Mouse (Mus musculus) heart, embryonic 16.5 days (tissue): ENCODE data around the gene Zfp101. TPM values are rescaled to one million over a fixed set of nuclear protein-coding genes. Genes with fewer than 3 reads are reported as not detected.

ENCODE experiments used
- ATAC-seq: fragments of 200-750 bp; cut with Nextera tagmentation; replicated peaks from 2 replicates; pipeline ENCODE4 v1.8.0; 2017; ENCODE audit warnings: moderate number of reproducible peaks; ENCODE audit not compliant: insufficient read depth, low FRiP score; ENCODE audit errors: extremely low read depth
- H3K27ac ChIP-seq: fragments of 300-500 bp; sonication (generic); 2 replicates; pipeline ENCODE4 v1.5.1; 2014; ENCODE audit warnings: mild to moderate bottlenecking, low read length, control low read depth, moderate library complexity
- H3K27me3 ChIP-seq: fragments of 300-500 bp; sonication (generic); 2 replicates; pipeline ENCODE4 v1.6.1; 2014; ENCODE audit warnings: low read length, mixed read lengths; ENCODE audit not compliant: control insufficient read depth, insufficient read depth
- H3K36me3 ChIP-seq: fragments of 300-500 bp; sonication (generic); 2 replicates; pipeline ENCODE4 v1.6.1; 2014; ENCODE audit not compliant: control insufficient read depth, insufficient read depth
- H3K4me1 ChIP-seq: fragments of 300-500 bp; sonication (generic); 2 replicates; pipeline ENCODE4 v1.6.1; 2014; ENCODE audit warnings: low read length, mixed read lengths; ENCODE audit not compliant: control insufficient read depth, insufficient read depth
- H3K4me2 ChIP-seq: fragments of 300-500 bp; sonication (generic); 2 replicates; pipeline ENCODE4 v1.6.1; 2014; ENCODE audit warnings: low read depth, mild to moderate bottlenecking, control low read depth, low read length
- H3K4me3 ChIP-seq: fragments of 300-500 bp; sonication (generic); 2 replicates; pipeline ENCODE4 v1.5.1; 2014; ENCODE audit warnings: mild to moderate bottlenecking, control low read depth, low read length
- H3K9ac ChIP-seq: fragments of 300-500 bp; sonication (generic); 2 replicates; pipeline ENCODE4 v1.6.1; 2014; ENCODE audit warnings: low read length, control low read depth
- H3K9me3 ChIP-seq: fragments of 300-500 bp; sonication (generic); replicated peaks from 2 replicates; pipeline ENCODE4 v1.6.1; 2016; ENCODE audit warnings: low read length; ENCODE audit not compliant: control insufficient read depth
- WGBS: fragments of 180-500 bp; shearing (Covaris S2); extraction: QIAGEN DNeasy Blood & Tissue Kit; methylation state at CpG from one replicate; pipeline ENCODE4 v1.1.7; 2014; 5-methylcytosine and 5-hydroxymethylcytosine counted together
- polyA plus RNA-seq: library from polyadenylated mRNA; unstranded; fragments of >200 nt; fragmentation: Nextera tagmentation; extraction: Ambion mirVana; gene quantifications from 2 replicates; pipeline ENCODE4 v1.2.1, GENCODE M21; 2015

The Zfp101 gene
- 6.7 and 7.9 TPM in 2 replicates for polyA plus RNA-seq

DNA sequence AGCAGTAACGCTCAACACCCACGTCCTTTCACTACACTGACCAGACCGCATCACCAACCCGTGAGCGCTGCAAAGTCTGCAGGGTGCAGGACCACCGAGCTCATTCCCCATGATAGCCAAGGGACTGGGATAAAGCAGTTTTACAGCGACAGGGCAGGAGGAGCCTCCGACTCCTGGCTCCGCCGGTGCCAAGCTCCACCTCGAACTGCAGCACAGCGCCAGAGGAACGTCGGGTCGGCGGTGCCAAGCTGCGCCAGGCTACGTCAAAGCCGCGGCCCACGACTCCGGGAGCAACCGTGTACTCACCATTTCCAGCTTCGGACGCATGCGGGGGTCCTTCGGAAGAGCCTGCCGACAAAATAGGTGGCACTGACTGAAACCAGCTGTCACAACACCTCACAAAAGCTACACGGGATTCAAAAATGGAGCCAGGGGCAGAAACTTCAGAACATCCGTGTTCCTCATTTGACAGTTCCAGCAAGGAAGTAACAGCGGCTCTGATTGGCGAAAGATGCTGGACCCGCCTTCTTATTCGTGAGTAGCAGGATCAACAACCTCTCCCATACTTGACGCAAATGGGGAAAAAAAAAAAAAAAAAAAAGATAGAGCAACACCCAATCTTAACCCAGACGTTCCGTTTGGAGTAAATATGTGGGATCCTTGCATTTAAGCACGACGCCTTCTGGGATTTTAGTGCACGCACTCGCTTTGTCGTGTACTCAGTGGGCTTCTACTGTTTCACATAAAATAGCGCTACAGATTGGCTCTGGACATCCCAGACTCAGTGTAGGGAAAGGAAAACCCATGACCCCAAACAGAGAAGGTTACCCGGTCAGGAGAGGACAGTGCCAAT is at the start of gene Zfp101:
Gene Zfp101, minus strand, starts transcription at position 460 of the 853 bp plus-strand sequence.
- ATAC-seq: peak; percentile 99
- Histone ChIP-seq H3K27ac (peak within 1 kb of the TSS; percentile 75), H3K9ac (peak within 1 kb of the TSS; percentile 73), H3K36me3 (no peaks in the 10 kb centered on the region), H3K4me1 (peaks cover 5% of the 10 kb centered on the region), H3K4me2 (peak within 1 kb of the TSS; percentile 67), H3K9me3 (no peaks in the 10 kb centered on the region), H3K27me3 (no peaks in the 10 kb centered on the region), H3K4me3 (peak within 1 kb of the TSS; percentile 76)
- WGBS: under 1% methylated on average over 44 of the region's 44 CpGs

DNA sequence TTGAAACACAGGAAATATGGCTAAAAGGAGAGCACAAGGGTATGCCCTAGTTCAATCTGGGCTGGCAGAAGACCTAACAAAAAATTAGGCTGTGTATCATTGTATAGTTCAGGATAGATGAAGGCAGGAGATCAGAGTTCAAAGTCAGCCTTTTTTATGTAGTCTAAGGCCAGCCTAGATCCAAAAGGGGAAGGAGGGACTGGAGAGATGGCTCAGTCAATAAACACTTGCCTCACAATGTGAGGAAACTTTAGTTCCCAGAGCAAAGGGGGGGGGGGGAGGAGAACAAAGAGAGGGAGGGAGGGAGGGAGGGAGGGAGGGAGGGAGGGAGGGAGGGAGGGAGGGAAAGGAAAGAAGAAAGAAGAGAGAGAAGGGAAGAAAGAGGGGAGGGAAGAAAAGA is 46.7 kb upstream of the Zfp101 start:
- Histone ChIP-seq H3K9ac (no peak overlapping the region), H3K27ac (no peak overlapping the region), H3K4me2 (no peak overlapping the region), H3K4me3 (no peak overlapping the region), H3K4me1 (peaks cover 5% of the 10 kb centered on the region), H3K9me3 (no peaks in the 10 kb centered on the region), H3K27me3 (no peaks in the 10 kb centered on the region), H3K36me3 (no peaks in the 10 kb centered on the region)
- ATAC-seq: no peak

- Histone ChIP-seq H3K4me2 (no peak overlapping the region), H3K4me1 (peaks cover 5% of the 10 kb centered on the region), H3K27ac (no peak overlapping the region), H3K9me3 (no peaks in the 10 kb centered on the region), H3K9ac (no peak overlapping the region), H3K36me3 (no peaks in the 10 kb centered on the region), H3K27me3 (no peaks in the 10 kb centered on the region), H3K4me3 (no peak overlapping the region)
- WGBS: 24% methylated on average over 5 of the region's 5 CpGs
- ATAC-seq: no peak
Measured at GRCm38 (mm10) chr17:33439922-33440321, 45.5 kb upstream of the Zfp101 start.

DNA sequence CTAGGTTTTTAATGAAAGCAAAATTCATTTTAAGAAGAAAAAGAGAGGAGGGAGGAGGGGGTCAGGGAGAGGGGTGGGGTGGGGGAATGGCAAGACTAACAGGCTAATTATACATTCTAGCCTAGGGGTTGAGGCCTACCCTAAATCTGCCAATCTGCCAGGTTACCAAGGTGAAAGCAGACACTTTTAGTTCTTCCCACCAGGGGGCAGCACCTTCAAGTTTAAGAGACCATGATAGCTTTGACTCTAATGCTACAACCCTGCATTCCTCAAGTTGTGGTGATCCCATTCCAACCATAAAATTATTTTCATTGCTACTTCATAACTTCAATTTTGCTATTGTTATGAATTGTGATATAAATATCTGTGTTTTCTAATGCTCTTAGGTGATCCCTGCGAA is 44.7 kb upstream of the Zfp101 start:
- Histone ChIP-seq H3K9ac (no peak overlapping the region), H3K4me1 (peaks cover 5% of the 10 kb centered on the region), H3K36me3 (no peaks in the 10 kb centered on the region), H3K4me3 (no peak overlapping the region), H3K4me2 (no peak overlapping the region), H3K27ac (no peak overlapping the region), H3K9me3 (no peaks in the 10 kb centered on the region), H3K27me3 (no peaks in the 10 kb centered on the region)
- WGBS: 70% methylated on average over 1 of the region's 1 CpGs
- no peak for ATAC-seq

DNA sequence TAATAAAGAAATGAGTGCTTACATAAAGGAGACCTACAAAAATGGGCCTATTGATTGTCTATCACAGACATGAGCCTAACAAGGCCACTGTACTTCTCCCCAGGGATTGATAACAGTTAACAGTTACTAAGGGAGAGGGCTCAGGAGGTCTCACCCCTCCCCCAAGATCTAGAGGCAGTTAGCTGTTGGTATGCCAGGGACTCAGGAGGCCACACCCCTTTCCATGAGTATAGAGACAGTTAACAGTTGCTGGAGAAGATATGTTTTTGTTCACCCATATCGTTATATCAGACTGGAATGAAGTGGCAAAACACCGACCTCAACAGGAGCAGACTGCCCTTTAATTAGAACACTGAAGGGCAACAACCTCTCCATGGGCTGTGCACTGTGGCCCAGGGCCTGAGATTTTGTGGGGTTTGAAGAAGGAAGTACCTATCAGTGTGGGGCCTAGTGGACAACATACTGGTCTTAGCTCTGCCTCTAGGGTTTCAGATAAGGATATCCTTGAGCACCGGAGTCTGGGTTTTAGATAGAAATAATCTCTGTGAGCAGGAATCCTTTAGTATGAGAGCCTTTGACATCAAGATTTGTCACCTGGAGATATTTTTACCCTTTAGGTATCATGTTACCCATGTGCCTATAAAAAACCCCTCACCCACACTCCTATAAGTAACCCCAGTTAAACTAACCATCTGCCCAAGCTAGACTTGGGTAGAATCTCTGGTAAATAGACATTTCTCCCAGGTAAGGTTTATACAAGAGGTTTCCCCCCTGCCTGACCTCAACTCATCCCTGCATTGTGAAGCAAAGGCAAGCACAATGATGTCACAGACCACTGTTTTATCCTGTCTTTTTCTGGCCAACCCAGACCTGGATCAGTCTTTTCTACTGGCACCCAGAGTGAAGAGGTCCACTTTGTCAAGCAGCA is 37.8 kb upstream of the Zfp101 start, which contains the start of gene Actl9:
Gene Actl9, plus strand, starts transcription at position 878 of the 928 bp plus-strand sequence.
- no peaks in the 10 kb centered on the region for H3K27me3 ChIP-seq
- no peak within 1 kb of the TSS for H3K27ac ChIP-seq
- no peak for ATAC-seq
- 41% methylated on average over 3 of the region's 3 CpGs for WGBS
- H3K4me3 ChIP-seq: no peak within 1 kb of the TSS
- H3K4me1 ChIP-seq: no peaks in the 10 kb centered on the region
- no peaks in the 10 kb centered on the region for H3K36me3 ChIP-seq
- H3K9me3 ChIP-seq: no peaks in the 10 kb centered on the region
- no peak within 1 kb of the TSS for H3K4me2 ChIP-seq
- no peak within 1 kb of the TSS for H3K9ac ChIP-seq

- no peak overlapping the region for H3K9ac ChIP-seq
- H3K9me3 ChIP-seq: no peaks in the 10 kb centered on the region
- no peak overlapping the region for H3K27ac ChIP-seq
- no peak overlapping the region for H3K4me3 ChIP-seq
- H3K36me3 ChIP-seq: no peaks in the 10 kb centered on the region
- H3K4me1 ChIP-seq: peaks cover 5% of the 10 kb centered on the region
- ATAC-seq: no peak
- H3K27me3 ChIP-seq: no peaks in the 10 kb centered on the region
- H3K4me2 ChIP-seq: no peak overlapping the region
- WGBS: 84% methylated on average over 5 of the region's 5 CpGs
Measured at GRCm38 (mm10) chr17:33392271-33392670, 2.2 kb downstream of the Zfp101 start.

- no peak overlapping the region for H3K4me2 ChIP-seq
- no peaks in the 10 kb centered on the region for H3K9me3 ChIP-seq
- H3K4me1 ChIP-seq: no peaks in the 10 kb centered on the region
- no peak overlapping the region for H3K4me3 ChIP-seq
- H3K9ac ChIP-seq: no peak overlapping the region
- H3K27me3 ChIP-seq: no peaks in the 10 kb centered on the region
- H3K27ac ChIP-seq: no peak overlapping the region
- peaks cover 41% of the 10 kb centered on the region for H3K36me3 ChIP-seq
- no peak for ATAC-seq
Measured at GRCm38 (mm10) chr17:33385705-33386104, 8.7 kb downstream of the Zfp101 start.

DNA sequence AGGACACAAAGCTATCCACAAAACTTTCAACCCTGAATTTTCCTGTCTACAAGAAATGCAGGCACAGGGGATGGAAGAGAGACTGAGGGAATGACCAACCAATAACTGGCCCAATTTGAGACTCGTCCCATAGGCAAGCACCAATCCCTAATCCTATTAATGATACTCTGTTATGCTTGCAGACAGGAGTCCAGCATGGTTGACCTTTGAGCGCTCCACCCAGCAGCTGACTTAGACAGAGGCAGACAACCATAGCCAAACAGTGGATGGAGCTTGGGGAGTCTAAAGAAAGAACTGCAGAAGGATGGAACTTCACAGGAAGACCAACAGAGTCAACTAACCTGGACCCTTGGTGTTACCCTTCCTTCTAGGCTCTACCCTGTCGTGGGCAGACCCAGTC is 21.6 kb downstream of the Zfp101 start:
- WGBS: 86% methylated on average over 3 of the region's 3 CpGs
- H3K9me3 ChIP-seq: no peaks in the 10 kb centered on the region
- no peaks in the 10 kb centered on the region for H3K27me3 ChIP-seq
- no peaks in the 10 kb centered on the region for H3K4me1 ChIP-seq
- H3K4me2 ChIP-seq: no peak overlapping the region
- ATAC-seq: no peak
- no peak overlapping the region for H3K27ac ChIP-seq
- H3K4me3 ChIP-seq: no peak overlapping the region
- no peak overlapping the region for H3K9ac ChIP-seq
- no peaks in the 10 kb centered on the region for H3K36me3 ChIP-seq
